Mouse (Mus musculus) right cerebral cortex, postnatal 25 days (tissue): Measurements from ENCODE around the gene Safb2.

Experiments used
- DNase-seq: peaks from one replicate; pipeline ENCODE4 v3.0.0; 2022

Safb2 gene

GRCm38 (mm10) chr17:56554122-56554551 lies 30.2 kb downstream of the Safb2 start, which contains the start of gene Gm20219:
Gene Gm20219 (minus strand): TSS chr17:56554387.
- DNase-seq = no peak

DNA sequence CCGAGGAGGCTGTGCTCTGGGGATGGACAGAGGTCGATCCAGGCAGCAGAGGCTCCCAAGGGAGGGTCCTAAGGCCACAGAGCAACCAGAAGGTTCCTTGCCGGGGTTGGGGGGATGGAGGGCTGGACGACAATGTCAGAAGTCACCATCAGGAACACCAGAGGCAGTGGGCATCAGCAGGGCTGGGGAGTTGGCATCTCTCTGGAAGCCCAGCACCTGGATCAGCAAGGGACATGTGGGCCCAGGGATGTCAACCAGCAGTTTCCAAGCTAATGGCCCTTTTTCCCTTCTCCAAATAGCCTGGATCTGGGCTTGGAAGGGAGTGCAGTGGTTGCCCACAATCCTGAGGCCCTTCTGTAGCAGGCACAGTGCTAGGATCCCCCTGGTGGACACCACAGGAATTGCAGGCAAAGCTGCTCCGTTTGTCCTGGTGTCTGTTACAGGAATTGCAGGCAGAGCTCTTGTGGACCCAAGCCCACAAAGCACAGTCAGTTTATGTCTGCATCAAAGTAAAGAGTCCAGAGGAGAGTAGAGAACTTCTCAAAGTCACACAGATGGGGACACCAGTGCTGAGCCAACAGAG lies 31.5 kb downstream of the Safb2 start:
- peak; percentile 71 for DNase-seq

DNA sequence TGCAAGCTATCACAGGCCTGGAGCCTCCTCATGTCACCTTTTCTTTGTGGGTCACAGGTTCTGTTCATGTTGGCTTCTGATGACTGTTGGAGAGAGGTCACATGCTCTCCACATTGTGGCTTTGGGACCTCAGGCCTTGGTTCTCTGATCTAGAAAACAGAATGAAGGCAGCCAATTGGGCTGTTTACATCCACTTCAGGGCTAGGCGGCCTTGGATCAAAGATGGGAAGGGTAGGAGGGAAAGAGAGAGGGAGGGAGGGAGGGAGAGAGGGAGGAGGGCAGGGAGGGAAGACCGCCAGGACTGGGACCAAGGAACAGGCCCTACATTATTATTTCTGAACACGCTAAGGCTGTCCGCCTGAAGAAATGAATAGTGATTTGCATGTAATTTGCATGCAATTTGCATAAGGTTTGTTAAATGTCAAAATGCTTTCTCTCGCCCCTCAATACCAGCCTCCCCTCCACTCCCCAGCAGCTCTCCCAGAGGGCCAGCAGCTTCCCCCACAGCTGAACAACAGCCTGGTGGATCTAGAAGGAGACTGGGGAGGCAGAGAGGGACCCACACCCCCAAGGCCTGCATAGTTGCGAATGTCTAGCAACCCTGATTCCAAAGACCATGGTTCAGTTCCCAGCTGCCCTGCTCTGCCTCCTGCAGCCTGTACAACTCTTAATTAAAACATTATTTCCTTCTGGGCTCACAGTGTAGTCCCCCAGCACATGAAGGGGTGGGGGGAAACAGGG lies 32.4 kb downstream of the Safb2 start:
- no peak for DNase-seq

DNA sequence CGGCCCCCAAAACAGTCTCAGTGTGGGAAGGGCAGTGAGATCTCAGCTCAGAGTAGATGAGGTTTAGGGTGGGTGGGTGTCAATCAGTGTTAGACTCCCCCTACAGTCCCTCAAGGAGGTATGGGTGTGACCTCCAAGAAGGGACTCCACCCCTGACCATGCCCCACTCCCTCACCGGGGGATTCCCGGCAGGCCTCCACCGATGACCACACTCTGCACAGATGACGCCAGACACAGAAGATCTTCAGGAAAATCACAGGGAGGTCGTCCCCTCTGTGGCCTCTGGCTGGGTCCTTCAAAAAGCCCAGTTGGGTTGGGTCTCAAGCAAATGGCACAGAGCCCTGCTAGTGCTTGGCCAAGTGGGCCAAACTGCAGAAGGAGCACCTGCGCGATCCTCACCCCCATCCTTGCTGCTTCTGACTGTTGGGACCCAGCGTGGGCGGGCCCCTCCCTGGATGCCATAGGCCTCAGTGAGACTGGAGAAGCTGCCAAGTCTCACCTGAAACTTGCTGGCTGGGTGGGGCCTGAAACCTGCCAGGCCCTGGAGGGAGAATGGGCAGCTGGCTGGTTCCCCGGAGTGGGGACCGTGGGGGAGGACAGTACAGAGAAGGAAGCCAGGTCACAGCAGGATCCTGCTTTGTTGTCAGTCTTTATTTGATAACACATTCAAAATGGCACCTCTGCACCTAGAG lies 33.5 kb downstream of the Safb2 start:
- peak; percentile 3 for DNase-seq

- DNase-seq = no peak
Measured at GRCm38 (mm10) chr17:56548605-56549105, 35.7 kb downstream of the Safb2 start.

GRCm38 (mm10) chr17:56547846-56548604 lies 36.4 kb downstream of the Safb2 start:
- no peak for DNase-seq

DNA sequence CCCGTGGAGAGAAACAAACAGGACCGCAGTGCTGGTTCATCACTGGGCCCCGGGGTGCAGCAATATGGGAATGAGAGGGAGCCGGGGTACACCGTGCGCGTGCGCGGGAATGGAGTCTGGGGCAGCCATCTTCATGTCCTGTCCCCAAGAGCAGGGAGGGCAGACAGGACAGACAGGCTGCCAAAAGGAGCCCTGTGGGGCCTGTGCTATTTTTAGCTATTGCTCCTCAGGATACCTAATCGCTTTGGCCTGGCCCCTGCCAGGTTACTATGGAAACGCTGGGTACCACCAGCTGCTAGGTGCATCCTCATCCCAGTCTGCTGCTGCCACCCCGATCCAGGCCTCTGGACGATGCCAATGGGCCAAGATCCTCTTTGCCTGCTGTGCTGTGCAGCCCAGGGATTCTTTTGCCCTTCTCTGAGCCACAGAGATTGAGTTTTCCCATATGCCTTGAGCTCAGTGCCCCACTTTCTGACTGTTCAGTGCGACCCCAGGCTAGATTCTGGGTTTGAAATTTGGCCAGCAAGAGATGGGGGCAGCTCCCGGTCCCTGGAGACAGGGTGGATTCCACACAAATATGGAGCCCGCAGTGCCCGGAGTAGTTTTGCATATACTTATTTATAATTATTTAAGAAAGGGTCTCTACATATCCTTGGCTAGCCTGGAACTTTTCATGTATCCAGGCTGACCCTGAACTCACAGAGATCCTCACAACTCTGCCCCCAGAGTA lies 37.1 kb downstream of the Safb2 start:
- no peak for DNase-seq

DNA sequence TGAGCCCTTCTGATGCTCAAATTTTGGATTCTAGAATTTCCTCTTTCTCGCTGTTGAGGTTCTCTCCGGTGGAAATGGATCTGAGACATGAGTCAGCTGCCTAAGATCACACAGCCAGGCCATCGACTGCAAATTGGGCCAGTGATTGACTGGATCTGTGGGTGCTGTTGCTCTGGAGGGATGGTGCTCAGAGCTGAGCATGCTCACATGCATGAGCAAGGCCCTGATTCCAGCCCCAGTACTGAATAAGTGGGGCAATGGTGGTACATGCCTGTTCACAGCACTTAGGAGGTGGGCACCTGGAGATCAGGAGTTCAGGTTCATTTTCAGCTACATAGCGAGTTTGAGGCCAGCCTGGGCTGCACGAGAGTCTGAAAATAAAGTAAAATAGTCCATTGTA lies 37.8 kb downstream of the Safb2 start:
- no peak for DNase-seq

DNA sequence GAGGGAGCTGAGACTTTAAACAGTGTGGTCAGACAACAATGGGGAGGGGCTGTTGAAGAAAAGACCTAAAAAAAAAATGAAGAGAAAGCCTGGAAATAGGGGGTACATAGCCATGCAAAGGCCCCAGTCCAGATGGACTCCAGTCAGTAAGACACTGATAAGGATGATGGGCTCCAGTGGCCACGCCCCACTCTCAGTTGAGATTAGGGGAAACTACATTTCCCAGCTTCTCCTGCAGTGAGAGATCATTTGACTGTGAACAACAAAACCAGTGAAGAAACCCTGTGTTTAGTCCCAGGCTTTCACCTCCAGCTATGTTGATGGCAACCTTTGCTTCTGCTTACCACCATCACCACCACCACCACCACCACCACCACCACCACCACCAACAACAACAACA lies 38.4 kb downstream of the Safb2 start:
- DNase-seq = no peak

DNA sequence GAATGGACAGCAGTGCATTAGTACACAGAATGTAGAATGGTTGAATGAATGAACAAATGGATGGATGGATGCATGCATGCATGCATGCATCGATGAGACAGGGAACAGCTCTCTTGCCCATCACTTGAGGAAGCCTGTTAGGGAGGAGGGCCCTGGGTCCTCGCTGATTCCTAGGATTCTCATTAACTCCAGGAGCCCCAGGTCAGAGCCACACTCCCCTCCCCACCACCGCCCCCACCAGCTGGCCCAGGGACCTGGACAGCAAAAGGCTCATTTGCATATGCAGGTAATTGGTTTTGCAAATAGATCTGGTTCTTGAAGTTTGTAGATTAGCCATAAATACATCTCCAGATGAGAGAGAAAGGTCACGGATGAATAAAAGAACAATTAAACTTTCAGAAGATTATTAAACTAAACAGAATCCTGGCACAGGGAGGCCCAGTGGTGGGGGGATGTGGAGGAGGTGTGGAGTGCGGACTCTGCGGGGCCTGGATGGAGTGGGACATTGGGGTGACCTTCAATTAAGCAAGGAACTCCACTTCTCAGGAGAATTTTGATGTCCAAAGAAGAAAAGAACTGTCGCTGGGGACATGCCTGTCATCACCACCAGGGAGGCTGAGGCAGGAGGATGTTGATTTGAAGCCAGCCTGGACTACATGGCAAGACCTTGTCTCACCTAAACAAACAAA lies 39.5 kb downstream of the Safb2 start:
- DNase-seq = no peak

DNA sequence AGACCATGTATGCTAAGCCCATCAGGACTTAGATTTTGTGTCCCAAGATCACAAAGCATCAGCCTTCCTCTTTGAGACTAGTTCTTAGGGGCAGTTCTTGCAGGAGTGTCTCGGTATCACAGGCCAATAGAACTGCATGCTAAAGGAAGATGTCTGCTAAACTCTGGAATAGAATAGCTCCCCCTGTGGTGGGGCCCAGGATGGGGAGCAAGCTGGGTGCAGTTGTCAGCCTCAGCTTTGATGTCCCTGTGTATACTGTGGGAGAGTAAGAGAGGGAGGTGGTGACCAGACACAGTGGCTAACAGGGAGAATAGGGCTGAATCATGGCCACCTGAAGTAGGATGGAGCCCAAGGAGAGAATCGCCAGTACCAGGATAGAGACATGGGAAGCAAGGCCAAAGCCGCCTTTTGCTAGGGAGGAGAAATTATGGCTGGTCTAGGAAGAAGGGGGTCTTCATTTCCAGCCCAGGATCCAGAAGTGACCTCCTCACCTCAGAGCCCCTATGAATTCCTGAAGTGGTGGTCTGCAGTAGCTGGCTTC lies 40.6 kb downstream of the Safb2 start:
- DNase-seq = no peak

GRCm38 (mm10) chr17:56542736-56543135 lies 41.6 kb downstream of the Safb2 start:
- DNase-seq = no peak

- no peak for DNase-seq
Measured at GRCm38 (mm10) chr17:56540562-56540975, 43.8 kb downstream of the Safb2 start.

DNA sequence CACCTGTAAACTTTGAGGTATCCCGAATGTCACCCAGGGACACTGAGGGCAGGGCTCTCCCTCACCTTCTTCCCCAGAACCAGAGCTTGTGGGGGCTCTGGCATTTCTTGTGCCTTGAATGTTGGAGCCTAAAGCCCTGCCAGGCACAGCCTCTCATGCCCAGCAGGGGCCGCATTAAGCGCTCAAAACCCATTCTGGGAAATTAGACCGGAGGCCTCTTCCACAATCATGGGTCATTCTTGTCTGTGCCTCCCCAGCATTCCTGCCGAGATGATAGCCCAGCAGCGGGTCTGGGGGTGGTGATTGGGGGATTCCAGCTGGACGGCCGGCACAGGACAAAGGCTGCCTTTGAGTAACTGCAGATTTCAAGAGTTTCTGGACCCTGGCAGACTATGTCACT lies 46.5 kb downstream of the Safb2 start:
- no peak for DNase-seq

GRCm38 (mm10) chr17:56536874-56537273 lies 47.5 kb downstream of the Safb2 start:
- no peak for DNase-seq

DNA sequence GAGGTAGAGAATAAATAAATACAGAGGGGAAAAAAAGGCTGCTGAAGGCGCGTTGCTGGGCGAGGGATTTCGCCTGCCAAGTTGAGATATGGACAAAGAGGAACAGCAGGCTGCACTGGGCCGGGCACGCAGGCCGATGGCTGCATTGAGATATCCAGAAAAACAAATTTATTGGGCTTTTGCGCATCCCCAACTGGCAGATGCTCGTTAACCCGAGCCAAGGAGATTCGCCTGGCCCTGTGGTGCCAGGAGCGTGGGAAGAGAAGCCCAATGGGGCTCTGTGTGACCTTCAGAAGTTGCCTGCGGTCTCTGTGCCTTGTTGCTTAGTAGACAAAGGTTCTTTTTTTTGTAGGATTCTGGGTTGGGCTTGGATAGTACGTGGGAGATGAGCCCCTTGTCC lies 48.2 kb downstream of the Safb2 start:
- DNase-seq = no peak

GRCm38 (mm10) chr17:56524943-56525342 lies 59.4 kb downstream of the Safb2 start:
- DNase-seq = no peak

- no peak for DNase-seq
Measured at GRCm38 (mm10) chr17:56522744-56523143, 61.6 kb downstream of the Safb2 start.

DNA sequence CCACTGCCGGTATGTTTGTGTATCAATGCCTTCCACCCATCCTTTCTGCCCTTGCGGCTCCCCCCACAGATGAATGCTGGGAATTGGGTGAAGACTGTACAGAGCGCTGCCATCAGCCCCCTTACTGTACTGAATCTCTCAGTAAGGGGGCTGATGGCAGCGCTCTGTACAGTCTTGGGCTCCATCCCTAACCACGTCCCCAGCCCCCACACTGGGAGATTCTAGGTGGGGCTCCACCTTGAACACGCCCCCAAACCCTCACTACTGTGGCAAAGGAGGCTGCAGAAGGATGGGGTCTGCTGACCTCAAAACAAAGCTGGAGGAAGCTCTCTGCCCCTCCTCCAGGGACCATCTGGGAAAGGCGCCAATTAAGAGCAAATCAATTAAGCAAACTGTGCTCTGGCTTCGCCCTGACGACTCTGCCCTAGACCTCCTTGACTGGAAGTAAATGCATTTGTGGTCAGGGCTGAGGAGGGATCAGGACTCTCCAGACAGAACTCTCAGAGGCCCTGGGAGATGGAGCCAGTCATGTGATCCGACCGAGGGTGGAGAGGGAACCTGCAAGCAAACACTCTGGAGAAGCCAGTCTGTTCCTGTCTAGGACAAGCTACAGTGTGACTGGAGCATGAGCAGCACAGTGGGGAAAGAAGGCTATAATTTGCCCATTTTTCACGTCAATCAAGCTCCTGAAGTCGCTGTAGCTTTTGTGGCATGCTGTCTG lies 68.5 kb downstream of the Safb2 start:
- no peak for DNase-seq

GRCm38 (mm10) chr17:56514916-56515315 lies 69.5 kb downstream of the Safb2 start:
- no peak for DNase-seq

GRCm38 (mm10) chr17:56514330-56514729 lies 70.1 kb downstream of the Safb2 start:
- no peak for DNase-seq
